Mouse (Mus musculus) bone marrow, adult 2 months (tissue): ENCODE measurements around the gene Plk2. TPM values are rescaled to one million over a fixed set of nuclear protein-coding genes. Genes with fewer than 3 reads are reported as not detected.

ENCODE experiments used
- H3K27ac ChIP-seq: fragments of 200-500 bp; 2 replicates; pipeline ENCODE4 v1.5.1; 2012; ENCODE audit warnings: low read depth, mild to moderate bottlenecking, control low read depth, inconsistent platforms, low read length; ENCODE audit not compliant: control insufficient read depth, poor library complexity, insufficient read depth
- H3K4me1 ChIP-seq: fragments of 200-500 bp; 2 replicates; pipeline ENCODE4 v1.6.1; 2011; ENCODE audit warnings: low read length; ENCODE audit not compliant: control insufficient read depth, insufficient read depth
- H3K4me3 ChIP-seq: fragments of 200-500 bp; replicated peaks from 2 replicates; pipeline ENCODE3; 2011; ENCODE audit warnings: mild to moderate bottlenecking, low read depth, low read length, control low read depth; ENCODE audit not compliant: control insufficient read depth
- CTCF ChIP-seq: fragments of 200-500 bp; IDR thresholded peaks from 2 replicates; pipeline ENCODE4 v1.5.1; 2011; ENCODE audit warnings: low read length, control low read depth; ENCODE audit not compliant: control insufficient read depth, insufficient read depth
- POLR2A ChIP-seq: fragments of 200-500 bp; IDR thresholded peaks from 2 replicates; pipeline ENCODE4 v1.6.1; 2011; ENCODE audit warnings: low read depth, mild to moderate bottlenecking, control low read depth, low read length, borderline replicate concordance; ENCODE audit not compliant: control insufficient read depth
- WGBS: fragments of 180-500 bp; shearing (Covaris S2); methylation state at CpG from one replicate; pipeline ENCODE4 v1.1.7; 2018; 5-methylcytosine and 5-hydroxymethylcytosine counted together
- polyA plus RNA-seq: library from polyadenylated mRNA; stranded (reverse); fragments of >200 nt; gene quantifications from 2 replicates; pipeline ENCODE4 v1.2.4, GENCODE M21; 2011; ENCODE audit warnings: low replicate concordance; ENCODE audit not compliant: missing spikeins, insufficient read depth, insufficient read length

Gene Plk2
- polyA plus RNA-seq, 1 experiment = 14.4 TPM

GRCm38 (mm10) chr13:110444894-110445293 lies 50.0 kb downstream of the Plk2 start:
- TF ChIP-seq POLR2A (no peak), CTCF (no peak)
- no peak overlapping the region for H3K27ac ChIP-seq
- no peaks in the 10 kb centered on the region for H3K4me1 ChIP-seq
- WGBS = 66% methylated on average over 3 of the region's 3 CpGs
- no peak overlapping the region for H3K4me3 ChIP-seq

- TF ChIP-seq POLR2A (no peak), CTCF (no peak)
- 82% methylated on average over 6 of the region's 6 CpGs for WGBS
- Histone ChIP-seq H3K27ac (no peak overlapping the region), H3K4me3 (no peak overlapping the region), H3K4me1 (no peaks in the 10 kb centered on the region)
Measured at GRCm38 (mm10) chr13:110446434-110446833, 51.6 kb downstream of the Plk2 start.

GRCm38 (mm10) chr13:110450056-110450455 lies 55.2 kb downstream of the Plk2 start:
- H3K4me1 ChIP-seq = no peaks in the 10 kb centered on the region
- TF ChIP-seq CTCF (no peak), POLR2A (no peak)
- 75% methylated on average over 4 of the region's 4 CpGs for WGBS
- no peak overlapping the region for H3K27ac ChIP-seq
- no peak overlapping the region for H3K4me3 ChIP-seq

Other genes starting within 250 kb of the Plk2 start
- gene Rab3c, start 114.0 kb upstream of the Plk2 start, polyA plus RNA-seq = 1.7 TPM in 1 of 2 replicates, not detected in the other
- 1.8 and 8.2 TPM in 2 replicates for gene Gapt, start 37.8 kb upstream of the Plk2 start, polyA plus RNA-seq